Mouse (Mus musculus): Measurements from ENCODE around the gene Tgfb1.
A peak's percentile ranks its signal among the peaks of the same experiment; 100 is the strongest.
"Not testable (repeated sequence)": the region's sequence is repeated elsewhere in the genome, so short reads cannot be mapped to it uniquely, and the experiment has no call there.

The Tgfb1 gene

DNA sequence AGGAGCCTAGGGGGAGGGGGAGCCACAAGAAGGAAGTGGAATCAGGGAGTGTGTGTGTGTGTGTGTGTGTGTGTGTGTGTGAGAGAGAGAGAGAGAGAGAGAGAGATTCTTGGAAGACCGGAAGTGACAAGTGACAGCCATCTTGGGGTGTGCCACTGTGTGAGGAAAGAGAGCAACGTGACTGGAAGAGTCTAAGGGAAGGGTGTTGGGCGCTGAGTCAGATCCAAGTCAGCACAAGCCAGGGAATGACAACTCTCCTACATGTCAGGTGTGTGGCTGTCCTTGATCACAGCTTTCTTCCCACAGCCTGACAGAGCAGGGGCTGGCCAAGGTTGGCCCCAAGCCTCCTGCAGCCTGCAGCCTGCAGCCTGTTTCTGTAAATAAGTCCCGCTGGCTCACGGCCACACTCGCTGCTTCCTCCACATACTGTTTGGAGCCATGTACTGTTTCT, 19.0 kb downstream of the Tgfb1 start:
- peak; percentile 26 for DNase-seq (ENCODE audit: low spot score)

DNA sequence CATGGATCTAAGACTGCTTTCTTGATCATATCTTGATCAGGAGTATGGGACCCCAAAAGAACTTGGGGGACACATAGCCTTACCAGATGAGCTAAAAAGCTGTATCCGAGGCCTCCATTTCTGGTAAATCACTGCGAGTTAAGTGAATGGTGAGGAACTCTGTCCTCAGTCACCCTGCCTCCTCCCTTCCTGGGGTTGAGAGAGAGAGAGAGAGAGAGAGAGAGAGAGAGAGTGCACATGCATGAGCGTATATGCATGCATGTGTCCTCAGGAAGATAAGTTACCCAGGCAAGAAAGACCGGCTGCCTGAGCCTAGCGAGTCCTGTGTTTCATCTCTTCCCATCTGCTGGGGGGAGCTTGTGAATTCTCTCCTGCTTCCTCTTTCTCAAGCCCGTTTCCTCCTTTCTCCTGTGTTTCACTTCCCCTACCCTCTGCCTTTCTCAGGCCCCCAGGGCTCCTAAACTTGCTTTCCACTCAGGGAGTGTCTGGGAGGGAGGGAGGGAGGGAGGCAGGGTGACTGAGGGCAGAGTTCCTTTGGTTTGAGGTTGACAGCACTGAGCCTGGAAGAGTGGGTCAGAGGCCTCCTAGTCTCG, 19.9 kb downstream of the Tgfb1 start:
- no peak for DNase-seq (ENCODE audit: low spot score)

DNA sequence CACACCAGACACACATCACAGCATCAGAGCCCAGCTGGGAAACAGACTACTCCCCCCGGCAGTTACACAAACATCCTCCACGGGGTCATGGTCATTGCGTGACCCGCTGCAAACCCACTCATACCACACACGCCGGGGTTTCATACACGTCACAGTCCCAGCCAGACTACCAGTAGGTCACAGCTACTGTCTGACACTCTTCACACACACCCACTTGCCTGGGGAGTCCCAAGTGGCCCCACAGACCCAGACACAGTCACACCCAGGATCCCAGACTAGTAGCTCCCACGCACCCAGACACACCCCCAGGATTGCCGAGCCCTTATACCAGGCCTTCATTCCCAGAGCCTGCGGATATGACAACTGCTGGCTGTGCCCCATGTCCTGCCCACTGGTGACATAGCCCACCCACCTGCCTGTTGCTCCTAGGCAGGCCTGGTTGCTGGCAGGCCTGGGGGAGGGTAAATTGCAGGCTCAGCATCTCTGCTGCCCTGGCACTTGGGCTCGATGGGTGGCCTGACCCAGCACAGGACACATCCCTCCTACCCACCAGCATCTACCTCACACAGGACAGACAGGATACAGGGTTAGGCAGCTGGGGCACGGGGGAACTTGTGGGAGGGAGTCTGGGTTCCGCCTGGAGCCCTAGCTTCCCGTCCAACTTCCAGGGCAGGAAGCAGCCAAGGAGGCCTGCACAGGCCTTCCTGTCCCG, 20.9 kb downstream of the Tgfb1 start:
- no peak for DNase-seq (ENCODE audit: low spot score)

DNA sequence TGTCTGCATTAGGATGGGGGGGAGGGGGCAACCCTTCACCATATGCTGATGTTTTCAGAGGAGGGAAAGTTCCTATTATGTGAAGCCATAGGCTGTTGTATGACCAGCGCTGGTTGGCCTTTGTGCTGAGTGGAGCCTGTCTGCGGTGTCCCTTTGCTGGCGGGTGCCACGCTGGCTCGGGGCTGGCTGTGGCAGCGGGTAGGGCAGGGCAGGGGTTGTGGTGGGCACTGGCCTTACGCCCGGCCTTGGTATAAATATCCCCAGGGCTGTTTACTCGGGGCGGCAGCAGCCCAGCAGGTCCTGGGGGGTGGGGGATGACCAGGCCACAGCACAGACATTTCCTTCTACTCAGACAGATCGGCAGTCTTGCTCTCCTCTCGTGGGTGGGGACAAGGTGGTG, 23.2 kb downstream of the Tgfb1 start:
- DNase-seq (ENCODE audit: low spot score) = no peak

DNA sequence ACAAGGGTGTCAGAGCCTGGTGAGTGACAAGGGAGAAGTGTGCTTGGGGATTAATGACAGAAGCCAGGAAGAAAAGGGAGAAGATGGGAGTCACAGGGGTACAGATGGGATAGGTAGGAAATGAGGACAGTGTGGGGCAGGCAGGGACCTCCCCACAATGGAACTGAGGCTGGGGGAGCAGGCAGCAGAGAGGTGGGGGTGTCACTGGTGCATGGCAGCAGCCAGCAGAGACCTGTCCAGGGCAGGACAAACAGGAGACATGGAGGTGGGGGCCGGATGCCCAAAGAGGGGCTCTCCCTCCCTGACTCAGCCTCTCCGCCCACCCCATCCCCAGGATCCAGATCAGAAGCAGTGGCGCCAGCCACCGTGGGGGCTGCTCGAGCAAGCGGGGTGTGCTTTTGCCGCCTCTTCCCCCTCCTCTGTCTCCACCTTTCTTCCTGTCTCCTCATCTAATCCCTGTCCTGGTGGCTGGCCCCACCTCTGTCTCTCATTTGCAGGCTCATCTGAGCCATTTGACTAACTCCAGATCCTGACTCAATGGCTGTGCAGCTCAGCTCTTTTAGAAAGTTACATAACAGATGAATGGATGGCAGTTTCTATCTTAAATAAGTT, 23.8 kb downstream of the Tgfb1 start:
- DNase-seq (ENCODE audit: low spot score) = no peak

DNA sequence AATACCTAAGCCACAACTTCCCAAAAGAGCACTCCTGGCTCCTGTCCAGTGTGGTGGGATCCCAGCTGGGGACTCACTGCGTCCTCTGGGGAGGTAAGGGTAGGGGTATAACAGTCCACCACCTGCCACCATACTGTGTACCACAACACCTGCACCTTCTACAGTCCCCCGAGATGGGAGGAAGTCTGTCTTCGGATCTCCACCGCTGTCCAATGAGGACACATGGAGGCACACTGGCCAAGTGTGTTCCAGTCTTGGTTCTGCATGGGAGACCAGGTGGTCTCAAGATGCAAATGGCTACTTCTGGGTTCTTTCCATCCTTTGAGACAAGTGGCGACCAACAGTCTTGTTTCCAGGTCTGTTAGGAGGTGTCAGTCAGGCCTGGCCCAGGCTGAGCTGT, 24.4 kb downstream of the Tgfb1 start:
- DNase-seq (ENCODE audit: low spot score) = no peak

DNA sequence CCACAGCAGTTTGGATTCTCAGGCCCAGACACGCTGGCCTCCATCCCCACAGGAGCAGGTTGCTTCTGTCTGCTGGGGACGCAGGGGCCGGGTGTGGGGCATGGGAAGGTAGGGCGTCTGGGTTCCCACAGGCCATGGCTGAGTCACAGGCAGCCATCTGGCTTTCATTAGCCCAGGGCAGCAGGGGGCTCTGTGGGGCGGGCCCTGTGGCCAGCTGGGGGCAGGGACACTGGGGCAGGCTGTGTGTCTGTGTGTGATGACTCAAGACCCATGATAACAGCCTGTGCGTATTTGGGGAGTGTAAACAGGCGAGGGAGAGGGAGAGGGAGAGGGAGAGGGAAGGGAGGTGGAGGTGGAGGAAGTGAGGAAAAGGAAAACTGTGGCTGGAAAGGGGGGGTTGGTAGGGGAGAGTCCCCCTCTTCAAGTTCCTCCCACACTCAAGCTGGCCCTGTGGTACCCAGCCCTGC, 25.0 kb downstream of the Tgfb1 start:
- peak; percentile 58 for DNase-seq (ENCODE audit: low spot score)

DNA sequence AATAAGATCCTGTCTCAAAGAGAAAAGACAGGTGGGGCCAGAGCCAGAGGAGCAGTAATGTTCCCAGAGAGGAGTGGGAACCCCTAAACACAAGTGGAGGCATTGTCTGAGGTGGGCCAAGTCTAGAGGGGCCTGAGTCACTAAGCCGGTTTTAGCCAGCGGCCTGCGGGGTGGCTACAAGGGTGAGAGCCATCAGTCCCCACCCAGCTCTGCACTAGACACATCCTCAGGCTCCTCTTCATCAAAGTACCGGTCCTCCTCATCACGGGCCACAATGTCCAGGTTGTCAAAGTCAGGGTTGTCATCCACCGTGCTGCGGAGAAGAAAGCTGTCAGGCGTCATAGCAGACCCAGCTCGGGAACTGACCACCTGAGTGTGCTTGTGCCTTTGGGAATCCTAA, 26.0 kb downstream of the Tgfb1 start:
- no peak for DNase-seq (ENCODE audit: low spot score)

DNA sequence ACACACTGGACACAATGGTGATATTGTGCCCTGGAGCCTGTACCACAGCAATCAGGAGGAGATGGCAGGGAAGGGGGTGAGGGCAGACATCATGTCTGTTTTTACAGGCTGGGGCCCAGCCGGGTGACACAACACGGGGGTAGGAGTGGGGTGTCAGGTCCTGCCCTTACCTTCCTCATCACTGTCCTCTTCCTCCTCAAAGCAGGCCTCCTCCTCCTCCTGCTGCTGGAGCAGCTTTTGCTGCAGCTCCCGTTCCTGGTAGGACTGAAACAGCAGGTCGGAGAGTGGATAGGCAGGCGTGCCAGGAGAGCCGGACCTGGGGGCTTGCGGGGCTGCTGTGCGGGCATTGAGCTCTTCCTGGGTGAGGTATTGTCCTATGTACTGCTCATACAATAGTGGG, 27.8 kb downstream of the Tgfb1 start:
- no peak for DNase-seq (ENCODE audit: low spot score)

DNA sequence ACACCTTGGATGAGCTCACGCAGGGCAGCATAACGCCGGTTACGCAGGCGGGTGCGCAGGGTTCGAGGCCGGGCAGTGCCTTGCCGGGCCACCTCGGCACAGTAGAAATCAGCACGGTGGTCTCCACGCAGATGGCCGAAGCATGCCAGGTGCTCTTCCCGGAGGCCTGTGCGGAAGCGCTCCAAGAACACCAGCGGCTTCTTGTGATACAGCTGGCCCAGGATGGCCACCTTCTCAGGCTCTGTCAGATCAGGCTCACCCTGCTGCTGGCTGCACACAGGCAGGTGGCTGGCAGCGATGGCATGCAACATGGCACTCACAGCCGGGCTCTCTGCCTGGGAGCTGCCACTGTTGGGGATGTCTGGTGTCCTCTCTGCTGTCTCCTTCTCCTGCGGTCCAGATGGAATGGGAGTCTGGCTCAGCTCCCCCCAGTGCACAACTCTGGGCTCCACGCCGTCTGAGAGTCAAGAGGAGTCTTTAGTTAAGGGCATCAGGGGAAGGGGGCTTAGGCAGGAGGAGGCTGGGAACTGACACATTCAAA, 29.0 kb downstream of the Tgfb1 start:
- DNase-seq (ENCODE audit: low spot score) = no peak

DNA sequence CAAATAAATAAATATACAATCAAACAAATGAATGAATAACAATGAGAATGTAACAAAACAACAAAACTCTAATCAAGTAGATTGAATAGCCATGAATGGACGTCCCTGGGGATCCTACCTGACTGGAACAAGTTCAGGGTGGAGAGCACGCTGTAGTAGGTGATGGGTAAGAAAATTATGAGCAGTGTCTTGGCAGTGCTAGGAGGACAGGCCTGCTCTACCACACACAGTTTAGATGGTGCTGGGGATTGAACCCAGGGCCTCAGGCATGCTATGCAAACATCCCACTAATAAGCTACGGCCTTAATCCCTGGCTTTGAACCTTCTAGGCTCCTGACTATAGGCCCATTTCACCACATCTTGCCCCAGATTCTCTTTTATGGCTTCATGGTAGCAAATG, 30.7 kb downstream of the Tgfb1 start:
- no peak for DNase-seq (ENCODE audit: low spot score)

DNA sequence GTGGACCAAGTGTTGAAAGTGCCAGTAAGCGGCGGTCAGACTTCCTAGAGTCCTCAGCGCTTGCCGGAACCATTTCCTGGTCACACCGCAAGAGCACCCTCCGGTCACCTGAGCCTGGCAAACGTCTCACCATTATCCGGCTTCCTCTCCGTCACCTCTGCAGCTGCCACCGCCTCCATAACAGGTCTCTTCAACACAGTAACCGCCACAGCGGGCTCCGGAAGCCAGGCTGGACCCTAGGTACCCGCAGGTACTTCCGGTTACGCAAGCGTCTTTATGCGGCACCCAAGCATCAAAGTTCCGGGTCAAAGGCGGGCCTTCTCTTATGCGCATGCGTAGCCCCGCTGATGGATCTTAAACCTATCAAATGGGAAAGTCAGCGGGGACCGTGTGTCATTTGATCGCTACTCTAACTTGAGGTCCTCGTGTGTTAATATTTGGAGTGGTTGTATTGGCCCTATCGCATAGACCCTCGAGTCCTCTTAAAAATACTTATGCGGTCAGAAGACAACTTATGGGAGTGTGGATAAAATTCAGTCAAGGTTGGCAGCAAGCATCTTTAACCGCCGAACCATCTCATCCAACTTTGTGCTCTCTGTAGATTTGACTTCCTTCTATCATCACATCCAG, 32.1 kb downstream of the Tgfb1 start, which contains the start of gene Ccdc97:
Gene Ccdc97, minus strand, starts transcription at position 301 of the 630 bp plus-strand sequence.
- DNase-seq (ENCODE audit: low spot score) = peak; percentile 85

DNA sequence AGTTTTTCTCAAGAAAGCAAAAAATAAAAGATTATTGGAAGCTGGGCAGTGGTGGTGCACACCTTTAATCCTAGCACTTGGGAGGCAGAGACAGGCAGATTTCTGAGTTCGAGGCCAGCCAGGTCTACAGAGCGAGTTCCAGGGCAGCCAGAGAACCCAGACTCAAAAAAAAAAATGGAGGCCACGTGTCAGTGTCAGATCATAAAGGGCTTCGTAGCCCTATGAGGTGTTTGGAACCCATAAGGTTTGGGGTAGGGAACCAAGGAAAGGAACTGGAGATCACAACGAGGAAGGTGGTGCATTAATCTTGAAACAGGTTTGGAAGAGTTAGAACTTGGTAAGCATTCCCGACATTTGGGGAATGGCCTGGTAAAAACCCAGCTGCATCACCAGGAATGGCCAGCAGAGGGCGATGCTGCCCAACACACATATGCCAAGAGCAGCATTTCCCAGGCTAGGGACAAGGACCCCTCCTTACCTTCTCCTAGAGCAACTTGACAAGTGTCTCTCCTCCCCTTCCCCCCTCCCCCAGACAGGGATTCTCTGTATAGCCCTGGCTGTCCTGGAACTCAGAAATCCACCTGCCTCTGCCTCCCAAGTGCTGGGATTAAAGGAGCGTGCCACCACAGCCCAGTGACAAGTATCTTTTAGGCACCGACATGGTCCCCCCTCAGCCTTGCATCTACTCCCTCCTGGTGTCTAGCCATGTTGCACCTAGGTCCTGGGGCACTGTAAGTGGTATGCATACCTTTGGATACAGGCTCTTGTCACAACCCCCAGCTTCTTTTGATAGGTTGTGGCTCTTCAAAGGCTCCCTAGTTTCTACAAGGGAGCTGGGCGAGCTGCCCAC, 33.2 kb downstream of the Tgfb1 start:
- peak; percentile 72 for DNase-seq (ENCODE audit: low spot score)

DNA sequence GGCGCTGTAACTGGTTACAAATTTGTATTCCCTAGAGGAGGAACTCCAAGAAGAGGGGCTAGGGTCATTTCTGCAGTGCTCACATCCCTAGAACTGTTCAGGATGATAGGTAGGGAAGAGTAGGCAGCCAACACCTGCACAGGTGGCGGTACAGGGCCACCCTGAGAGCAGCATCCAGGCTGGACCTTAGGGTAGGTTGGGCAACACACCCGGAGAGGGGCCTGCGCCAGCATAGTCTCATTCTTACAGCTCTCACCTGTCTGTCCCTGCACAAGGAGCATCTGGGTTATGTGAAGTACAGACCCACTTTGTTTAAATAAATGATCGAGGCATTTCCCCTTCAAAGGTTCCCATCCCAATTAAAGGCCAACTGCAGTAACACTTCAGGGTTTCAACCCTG, 34.0 kb downstream of the Tgfb1 start:
- DNase-seq (ENCODE audit: low spot score) = no peak

DNA sequence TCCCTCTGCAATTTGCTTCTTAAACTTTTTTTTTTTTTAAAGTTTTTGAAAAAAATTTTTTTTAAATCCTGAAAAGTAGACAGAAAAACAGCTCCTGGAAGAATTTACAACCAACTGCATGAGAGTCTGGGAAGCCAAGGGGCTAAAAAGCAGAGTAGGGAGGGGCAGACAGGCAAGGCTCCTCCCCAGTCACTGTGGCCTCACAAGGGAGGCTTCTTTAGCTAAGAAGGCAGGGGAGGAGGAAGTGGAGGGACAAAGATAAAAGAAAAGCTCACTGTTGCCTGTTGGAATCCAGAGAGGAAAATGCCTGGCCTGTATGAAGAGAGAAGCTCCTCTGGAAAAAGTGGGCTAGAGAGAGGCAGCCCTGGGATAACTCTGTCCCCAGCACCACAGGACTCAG, 35.0 kb downstream of the Tgfb1 start:
- not testable (repeated sequence) for DNase-seq (ENCODE audit: low spot score)

DNA sequence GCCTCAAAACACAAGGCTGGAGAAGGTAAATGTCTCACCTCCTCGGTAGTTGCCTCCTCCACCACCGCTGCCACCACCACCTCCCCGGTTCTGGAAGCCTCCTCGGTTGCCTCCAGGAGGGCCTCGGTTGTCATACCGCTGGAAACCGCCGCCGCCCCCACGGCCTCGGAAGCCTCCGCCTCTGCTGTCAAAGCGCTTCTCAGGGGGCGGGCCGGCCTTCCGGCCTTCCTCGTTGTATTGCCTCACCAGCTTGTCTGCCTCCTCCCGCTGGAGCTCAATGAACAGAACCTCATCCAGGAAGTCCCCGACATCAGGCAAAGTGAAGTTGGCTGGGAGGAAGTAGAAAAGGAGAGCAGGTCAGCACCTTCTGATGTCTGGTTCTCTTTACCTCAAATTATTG, 39.1 kb downstream of the Tgfb1 start:
- DNase-seq (ENCODE audit: low spot score) = no peak

DNA sequence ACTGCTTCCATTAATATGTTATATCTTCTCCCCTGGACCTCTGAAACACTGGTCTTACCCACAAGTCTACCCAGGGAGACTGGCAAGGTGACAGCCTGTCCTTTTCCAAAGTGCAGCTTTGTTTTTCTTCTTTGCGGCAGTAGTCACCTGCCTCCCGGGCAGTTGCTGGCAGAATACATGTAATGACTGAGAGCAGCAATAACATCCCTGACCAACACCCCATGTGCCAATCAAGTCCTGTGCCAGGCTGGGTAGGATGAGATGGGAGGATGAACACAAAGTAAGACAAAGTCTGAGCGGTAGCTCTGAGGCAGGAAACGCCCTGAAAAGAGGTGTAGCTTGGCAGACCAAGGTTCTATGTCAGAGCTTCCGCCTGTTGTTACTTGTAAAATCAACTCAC, 41.0 kb downstream of the Tgfb1 start:
- DNase-seq (ENCODE audit: low spot score) = no peak

DNA sequence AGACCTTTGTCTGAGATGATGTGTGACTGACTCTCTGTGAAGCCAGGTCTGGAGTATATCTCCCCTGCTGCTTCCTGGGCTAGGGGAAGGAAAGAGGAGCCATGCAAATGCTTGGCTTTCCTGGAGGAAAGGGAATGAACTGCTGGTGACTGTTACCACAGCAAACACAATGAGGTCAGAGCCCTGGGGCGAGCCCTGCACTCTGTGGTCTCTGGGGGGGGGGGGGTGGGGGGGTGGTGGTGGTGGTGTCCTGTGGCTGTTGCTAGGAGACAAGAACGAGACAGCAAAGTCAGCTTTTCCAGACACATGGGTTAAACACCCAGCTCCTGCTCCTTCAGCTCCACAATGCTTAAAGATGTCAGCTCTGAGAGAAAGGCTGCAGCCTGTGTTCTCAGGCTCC, 42.6 kb downstream of the Tgfb1 start:
- no peak for DNase-seq (ENCODE audit: low spot score)

DNA sequence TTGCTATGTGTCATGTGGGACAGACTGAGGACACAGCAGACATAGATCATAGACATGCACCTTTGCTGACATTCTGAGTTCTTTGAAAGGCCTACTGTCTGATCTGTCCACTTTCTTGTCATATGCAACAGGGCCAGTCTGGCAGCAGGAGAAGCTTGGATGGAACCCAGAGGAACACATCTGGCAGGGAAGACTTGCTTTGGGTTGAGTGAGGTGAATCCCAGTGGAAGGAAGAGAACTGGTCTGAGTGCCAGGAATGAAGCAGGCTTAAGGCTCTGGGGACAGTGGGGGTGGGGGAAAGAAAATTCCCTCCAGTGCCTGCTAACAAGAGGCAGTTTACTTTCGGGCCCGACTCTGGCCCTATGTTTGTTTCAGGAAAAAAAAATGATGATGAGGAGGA, 43.1 kb downstream of the Tgfb1 start:
- no peak for DNase-seq (ENCODE audit: low spot score)

DNA sequence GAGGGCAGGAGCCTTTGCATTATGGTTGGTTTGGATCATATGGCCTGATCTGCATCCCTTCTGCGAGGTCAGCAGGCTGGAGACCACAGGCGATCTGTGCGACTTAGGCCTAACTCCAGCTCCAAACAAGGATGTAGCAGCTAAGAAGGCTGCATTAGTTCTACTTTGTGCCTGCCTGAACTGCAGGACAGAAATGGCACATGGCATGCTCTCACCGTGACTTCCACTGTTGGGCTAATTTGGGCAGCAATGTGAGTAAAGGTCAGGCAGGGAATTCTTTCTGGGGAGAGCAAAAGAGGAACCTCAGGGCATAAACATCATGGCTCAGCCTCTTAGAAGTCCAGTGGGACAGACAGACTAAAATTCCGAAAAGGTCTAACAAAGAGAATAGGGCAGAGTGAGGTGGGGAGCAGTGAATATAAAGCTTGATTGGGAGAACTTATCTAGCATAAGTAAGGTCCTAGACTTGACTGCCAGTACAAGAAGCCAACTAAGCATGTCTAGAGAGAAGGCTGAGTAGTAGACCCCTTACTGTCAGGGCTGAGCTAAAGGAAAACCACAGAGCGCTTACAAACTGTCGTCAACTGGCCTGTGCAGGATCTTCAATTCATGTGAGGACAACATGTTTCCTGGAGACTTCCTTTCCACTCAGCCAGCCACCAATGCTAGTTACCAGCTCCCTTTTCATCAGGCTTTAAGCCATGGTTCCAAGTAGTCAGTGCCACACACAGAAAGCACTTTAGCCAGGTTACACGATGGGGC, 44.7 kb downstream of the Tgfb1 start:
- DNase-seq (ENCODE audit: low spot score) = no peak

DNA sequence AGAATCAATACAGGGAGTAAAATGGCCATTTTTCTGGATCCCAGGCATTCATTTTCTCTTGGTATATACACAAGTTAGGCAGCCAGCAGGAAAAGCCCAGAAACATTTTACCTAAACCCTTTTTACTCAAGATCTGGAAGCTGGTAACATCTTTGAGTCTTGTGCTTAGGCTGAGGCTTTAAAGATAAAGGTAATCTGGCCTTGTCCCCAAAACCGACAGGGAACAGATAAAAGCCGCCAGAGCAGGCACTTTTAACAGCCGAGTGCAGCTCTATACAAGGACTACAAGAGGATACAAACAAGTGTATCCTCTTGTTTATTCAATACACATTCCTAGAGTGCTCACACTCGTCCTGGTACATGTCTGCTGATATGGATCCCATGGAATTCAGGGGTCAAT, 48.2 kb downstream of the Tgfb1 start:
- no peak for DNase-seq (ENCODE audit: low spot score)

Data from urinary bladder, postnatal 25 days (tissue).